Mouse (Mus musculus) bone marrow, adult 2 months (tissue): ENCODE results near the gene Tyk2.

Source experiments
- CTCF ChIP-seq: fragments of 200-500 bp; IDR thresholded peaks from 2 replicates; pipeline ENCODE4 v1.5.1; 2011; ENCODE audit warnings: low read length, control low read depth; ENCODE audit not compliant: control insufficient read depth, insufficient read depth
- POLR2A ChIP-seq: fragments of 200-500 bp; IDR thresholded peaks from 2 replicates; pipeline ENCODE4 v1.6.1; 2011; ENCODE audit warnings: low read depth, mild to moderate bottlenecking, control low read depth, low read length, borderline replicate concordance; ENCODE audit not compliant: control insufficient read depth

- TF ChIP-seq POLR2A: no peak
- TF ChIP-seq CTCF: no peak
These were observed 10.9 kb upstream of the Tyk2 start for GRCm38 (mm10) chr9:21141922-21142321.
